Mouse (Mus musculus) neural tube, embryonic 14.5 days (tissue): ENCODE data around the gene Farp1. TPM values are rescaled to one million over a fixed set of nuclear protein-coding genes. Genes with fewer than 3 reads are reported as not detected.

ENCODE experiments used
- ATAC-seq: fragments of 200-750 bp; cut with Nextera tagmentation; 2 replicates; pipeline ENCODE4 v1.8.0; 2017; ENCODE audit warnings: low read depth, mild to moderate bottlenecking, moderate TSS enrichment, moderate library complexity
- H3K27ac ChIP-seq: fragments of 300-500 bp; sonication (generic); 2 replicates; pipeline ENCODE4 v1.5.1; 2014; ENCODE audit warnings: low read depth, mild to moderate bottlenecking, control low read depth, low read length, moderate library complexity, mixed read lengths
- H3K27me3 ChIP-seq: fragments of 300-500 bp; sonication (generic); 2 replicates; pipeline ENCODE4 v1.6.1; 2014; ENCODE audit warnings: low read length; ENCODE audit not compliant: control insufficient read depth, insufficient read depth
- H3K36me3 ChIP-seq: fragments of 300-500 bp; sonication (generic); 2 replicates; pipeline ENCODE4 v1.6.1; 2014; ENCODE audit warnings: low read length, mixed read lengths; ENCODE audit not compliant: control insufficient read depth, insufficient read depth
- H3K4me1 ChIP-seq: fragments of 300-500 bp; sonication (generic); 2 replicates; pipeline ENCODE4 v1.6.1; 2014; ENCODE audit warnings: low read length; ENCODE audit not compliant: control insufficient read depth, insufficient read depth
- H3K4me2 ChIP-seq: fragments of 300-500 bp; sonication (generic); 2 replicates; pipeline ENCODE4 v1.6.1; 2014; ENCODE audit warnings: mild to moderate bottlenecking, low read depth, low read length, control low read depth
- H3K4me3 ChIP-seq: fragments of 300-500 bp; sonication (generic); 2 replicates; pipeline ENCODE4 v1.5.1; 2014; ENCODE audit warnings: low read depth, low read length, control low read depth, mixed read lengths
- H3K9ac ChIP-seq: fragments of 300-500 bp; sonication (generic); replicated peaks from 2 replicates; pipeline ENCODE4 v1.6.1; 2014; ENCODE audit warnings: low read depth, mild to moderate bottlenecking, control low read depth, low read length, mixed read lengths
- H3K9me3 ChIP-seq: fragments of 300-500 bp; sonication (generic); 2 replicates; pipeline ENCODE4 v1.6.1; 2016; ENCODE audit warnings: low read length; ENCODE audit not compliant: control insufficient read depth
- WGBS: fragments of 180-500 bp; shearing (Covaris S2); extraction: QIAGEN DNeasy Blood & Tissue Kit; methylation state at CpG from one replicate; pipeline ENCODE4 v1.1.7; 2014; 5-methylcytosine and 5-hydroxymethylcytosine counted together
- polyA plus RNA-seq: library from polyadenylated mRNA; unstranded; fragments of >200 nt; fragmentation: Nextera tagmentation; extraction: Ambion mirVana; gene quantifications from 2 replicates; pipeline ENCODE4 v1.2.1, GENCODE M21; 2014

The Farp1 gene
- polyA plus RNA-seq, 1 experiment from 2014 or later = 34.9 TPM

DNA sequence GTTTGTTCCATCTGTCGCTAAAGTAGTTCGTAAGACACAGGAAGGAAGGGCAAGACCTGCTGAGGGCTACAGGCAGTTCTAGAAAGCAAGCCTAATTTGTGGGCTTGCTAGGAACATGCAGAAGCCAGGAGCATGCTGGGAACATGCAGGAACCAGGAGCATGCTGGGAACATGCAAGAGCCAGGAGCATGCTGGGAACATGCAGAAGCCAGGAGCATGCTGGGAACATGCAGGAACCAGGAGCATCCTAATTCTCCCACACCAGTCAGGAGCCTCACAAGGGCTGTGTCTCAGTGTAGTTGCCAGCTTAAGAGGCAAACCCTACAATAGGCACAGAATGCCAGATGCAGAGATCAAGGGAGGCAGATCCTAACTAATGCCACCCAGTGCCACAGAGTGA lies 291.4 kb downstream of the Farp1 start:
- Histone ChIP-seq H3K36me3 (no peaks in the 10 kb centered on the region), H3K27me3 (no peaks in the 10 kb centered on the region), H3K9me3 (no peaks in the 10 kb centered on the region), H3K4me2 (no peak overlapping the region), H3K27ac (no peak overlapping the region), H3K4me3 (no peak overlapping the region), H3K4me1 (no peaks in the 10 kb centered on the region), H3K9ac (no peak overlapping the region)
- WGBS = 87% methylated on average over 2 of the region's 2 CpGs
- ATAC-seq = no peak

GRCm38 (mm10) chr14:121328878-121329277 lies 293.9 kb downstream of the Farp1 start:
- 89% methylated on average over 5 of the region's 5 CpGs for WGBS
- Histone ChIP-seq H3K4me1 (no peaks in the 10 kb centered on the region), H3K9ac (no peak overlapping the region), H3K4me3 (no peak overlapping the region), H3K27me3 (no peaks in the 10 kb centered on the region), H3K4me2 (no peak overlapping the region), H3K27ac (no peak overlapping the region), H3K36me3 (no peaks in the 10 kb centered on the region), H3K9me3 (no peaks in the 10 kb centered on the region)
- no peak for ATAC-seq

GRCm38 (mm10) chr14:121329401-121330089 lies 294.5 kb downstream of the Farp1 start:
- 85% methylated on average over 5 of the region's 5 CpGs for WGBS
- H3K4me2 ChIP-seq = no peak overlapping the region
- no peak for ATAC-seq

GRCm38 (mm10) chr14:121330090-121330408 lies 295.0 kb downstream of the Farp1 start:
- WGBS = 87% methylated on average over 3 of the region's 3 CpGs
- no peak overlapping the region for H3K9ac ChIP-seq
- no peaks in the 10 kb centered on the region for H3K27me3 ChIP-seq
- no peak overlapping the region for H3K4me3 ChIP-seq
- no peaks in the 10 kb centered on the region for H3K9me3 ChIP-seq
- H3K27ac ChIP-seq = no peak overlapping the region
- H3K4me2 ChIP-seq = no peak overlapping the region
- ATAC-seq = no peak
- H3K36me3 ChIP-seq = no peaks in the 10 kb centered on the region
- H3K4me1 ChIP-seq = no peaks in the 10 kb centered on the region

More at GRCm38 (mm10) chr14:121329401-121330089, 294.5 kb downstream of the Farp1 start:
- H3K9ac ChIP-seq = no peak overlapping the region
- H3K9me3 ChIP-seq = no peaks in the 10 kb centered on the region
- no peaks in the 10 kb centered on the region for H3K4me1 ChIP-seq
- no peaks in the 10 kb centered on the region for H3K27me3 ChIP-seq
- H3K27ac ChIP-seq = no peak overlapping the region
- no peaks in the 10 kb centered on the region for H3K36me3 ChIP-seq
- H3K4me3 ChIP-seq = no peak overlapping the region

Other genes starting within 250 kb of the Farp1 start
- 62.3 and 76.8 TPM in 2 replicates for gene Ipo5, start 124.0 kb upstream of the Farp1 start, polyA plus RNA-seq